Mouse (Mus musculus) adrenal gland, adult 2 months (tissue): ENCODE measurements around the gene Siah1b. TPM values are rescaled to one million over a fixed set of nuclear protein-coding genes. Genes with fewer than 3 reads are reported as not detected.

ENCODE experiments used
- DNase-seq: peaks from one replicate; pipeline ENCODE4 v3.0.0; 2021
- long read RNA-seq: library from polyadenylated mRNA; stranded (forward); transcript quantifications from one replicate; pipeline ENCODE4 v2.0.0, GENCODE M21; 2021
- polyA plus RNA-seq: library from polyadenylated mRNA; depleted of rRNA; stranded (reverse); fragments of >200 nt; gene quantifications from 2 replicates; pipeline ENCODE4 v1.2.3, GENCODE M21; 2012; rRNA removed
- total RNA-seq, 2 experiments: library from RNA; stranded (reverse); gene quantifications; 2 replicates each; pipeline ENCODE4 v1.2.3; 2021

Gene Siah1b
- total RNA-seq: 1 to 10 TPM; 5.4 to 7.3 TPM
- polyA plus RNA-seq: 5.7 and 6.1 TPM in 2 replicates
- long read RNA-seq, transcript Siah1b-203 (4 exons, 803 nt): major isoform, 6 of 6 reads
- long read RNA-seq, partial matches to known transcripts: 0 of 6 reads
- long read RNA-seq, other reads (novel, unspliced or antisense): 0 of 6 reads

DNA sequence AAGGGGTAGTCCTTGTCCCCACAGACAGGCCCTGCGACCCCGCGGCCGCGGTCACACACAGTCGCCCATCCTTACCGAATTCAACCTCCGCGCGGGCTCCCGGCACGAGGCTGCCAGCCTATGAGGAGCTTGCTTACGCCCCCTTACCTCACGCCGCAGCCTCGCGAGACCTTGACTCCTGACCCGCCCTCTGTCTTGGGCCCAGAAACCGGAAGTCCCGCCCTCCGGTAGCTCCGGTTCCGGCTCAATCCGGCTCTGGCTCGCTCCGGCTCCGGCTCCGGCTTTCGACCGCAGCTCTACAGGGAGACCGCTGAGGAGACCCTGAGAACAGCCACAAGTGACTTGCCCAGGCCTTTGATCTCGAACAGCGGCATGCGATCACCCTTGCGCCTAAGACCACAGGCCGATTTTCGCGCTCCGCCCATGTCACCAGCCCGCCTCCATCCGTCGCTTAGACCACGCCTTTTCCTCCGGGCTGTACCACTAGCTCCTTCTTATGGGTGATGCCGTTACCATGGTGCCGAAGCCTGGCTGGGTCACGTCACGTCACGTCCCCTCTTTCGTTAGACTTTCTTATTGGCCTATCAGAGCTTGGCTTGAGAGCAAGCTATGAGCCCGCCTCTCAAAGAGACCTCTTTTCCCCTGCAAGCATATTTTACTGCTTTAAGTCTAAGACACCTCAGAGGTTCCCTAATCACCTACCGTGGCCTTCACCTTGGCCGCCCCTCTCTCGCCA is at the start of gene Siah1b:
Gene Siah1b, minus strand, starts transcription at position 454 of the 736 bp plus-strand sequence.
- DNase-seq: peak; percentile 94

GRCm38 (mm10) chrX:164123942-164124341 is 47.6 kb upstream of the Siah1b start:
- DNase-seq: no peak

DNA sequence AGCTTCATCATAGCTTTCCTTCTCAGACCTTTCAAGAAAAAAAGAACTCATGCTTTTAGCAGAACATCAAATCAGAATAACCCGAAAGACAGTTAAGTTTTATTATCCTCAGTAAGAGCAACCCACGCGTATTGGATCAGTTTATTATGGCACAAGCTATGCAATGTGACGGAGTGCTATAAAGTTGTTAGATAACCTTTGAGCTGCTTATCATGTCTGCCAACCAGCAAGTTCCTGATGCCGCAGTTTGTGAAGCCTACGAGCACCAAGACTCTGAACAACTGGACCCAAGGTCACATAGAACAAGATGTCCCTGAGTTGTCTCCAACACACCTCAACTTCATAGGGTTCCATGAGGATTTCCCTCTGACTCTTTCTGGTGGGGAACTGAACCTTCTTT is 37.5 kb upstream of the Siah1b start:
- DNase-seq: no peak

- no peak for DNase-seq
Observed at GRCm38 (mm10) chrX:164111146-164111545, 34.9 kb upstream of the Siah1b start.

- DNase-seq: no peak
Observed at GRCm38 (mm10) chrX:164102656-164103055, 26.4 kb upstream of the Siah1b start.

DNA sequence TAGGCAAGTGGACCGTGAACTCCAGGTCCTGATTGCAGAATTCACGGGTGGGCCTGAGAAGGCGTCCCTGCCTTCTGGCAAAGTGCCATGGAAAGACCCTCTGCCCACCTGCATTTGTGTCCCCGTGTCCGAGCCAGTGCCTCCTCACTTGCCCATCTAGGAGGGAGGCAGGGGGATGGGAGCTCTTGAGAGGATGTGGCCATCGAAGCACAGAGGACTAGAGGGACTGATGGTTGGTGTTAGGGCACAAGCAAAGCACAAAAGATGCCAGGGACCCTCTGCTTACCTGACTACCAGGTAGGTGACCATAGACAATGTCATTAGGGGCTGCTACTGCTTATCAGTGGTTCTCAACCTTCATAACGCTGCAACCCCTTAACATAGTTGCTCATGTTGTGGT is 25.9 kb upstream of the Siah1b start:
- no peak for DNase-seq

GRCm38 (mm10) chrX:164101483-164101882 is 25.2 kb upstream of the Siah1b start:
- DNase-seq: no peak

DNA sequence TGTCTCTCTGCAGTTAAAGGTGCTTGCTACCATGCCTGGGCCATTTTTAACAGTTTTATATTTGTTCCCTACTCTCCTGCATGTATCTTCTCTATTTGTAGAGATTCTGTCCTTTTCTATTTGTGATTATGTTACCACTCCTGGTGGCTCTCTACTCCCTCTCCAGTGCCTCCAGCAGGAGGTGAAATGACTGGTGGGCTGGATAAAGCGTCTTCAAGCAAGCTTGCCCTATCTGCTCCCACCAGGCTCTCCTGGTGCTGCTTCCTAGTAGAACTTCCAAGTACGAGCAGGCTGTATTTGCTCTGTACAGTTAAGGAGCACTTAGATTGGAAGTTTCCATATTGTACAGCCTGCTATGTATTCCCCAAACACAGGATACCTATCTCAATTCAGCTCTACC is 19.5 kb upstream of the Siah1b start:
- no peak for DNase-seq

GRCm38 (mm10) chrX:164093435-164093834 is 17.1 kb upstream of the Siah1b start:
- no peak for DNase-seq

GRCm38 (mm10) chrX:164092300-164093169 is 16.2 kb upstream of the Siah1b start:
- no peak for DNase-seq

DNA sequence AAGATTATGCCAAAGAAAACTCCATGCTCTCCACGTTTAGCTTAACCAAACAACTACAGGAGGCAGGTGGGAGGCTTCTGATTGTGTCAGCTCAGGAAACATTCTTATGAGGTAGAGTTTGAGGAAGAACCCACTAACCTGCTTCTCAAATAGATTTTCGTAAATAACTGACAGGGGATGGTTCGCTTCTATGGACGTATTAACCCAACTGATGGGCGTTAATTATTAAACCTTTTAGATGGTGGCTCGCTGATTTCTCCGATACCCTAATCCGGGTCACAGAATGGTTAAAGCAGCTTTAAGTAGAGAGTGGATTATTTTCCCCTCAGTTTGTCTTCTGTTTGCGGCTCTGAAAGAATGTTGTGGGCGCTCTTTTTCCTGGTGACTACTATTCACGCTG is 13.6 kb upstream of the Siah1b start:
- DNase-seq: no peak

GRCm38 (mm10) chrX:164088582-164088981 is 12.3 kb upstream of the Siah1b start, which contains the start of gene Cltrn:
Gene Cltrn, plus strand, starts transcription at chrX:164088830.
- DNase-seq: peak; percentile 20

DNA sequence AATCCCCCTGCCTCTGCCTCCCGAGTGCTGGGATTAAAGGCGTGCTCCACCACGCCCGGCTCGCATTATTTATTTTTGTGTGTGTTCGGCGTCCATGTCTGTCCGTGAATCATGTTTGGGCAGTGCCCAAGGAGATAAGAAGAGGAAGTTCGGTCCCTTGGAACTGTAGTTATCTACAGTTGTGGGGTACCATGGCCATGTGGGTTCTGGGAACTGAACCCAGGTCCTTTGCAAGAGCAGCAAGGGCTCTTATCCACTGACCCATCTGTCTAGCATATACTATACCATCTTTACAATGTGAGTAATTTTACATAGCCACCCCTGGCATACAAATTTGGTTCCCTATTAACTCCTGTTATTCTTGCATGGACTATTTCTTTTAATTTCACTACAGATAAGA is 5.7 kb upstream of the Siah1b start:
- no peak for DNase-seq

GRCm38 (mm10) chrX:164068968-164069367 is 7.3 kb downstream of the Siah1b start:
- no peak for DNase-seq

GRCm38 (mm10) chrX:164066185-164066584 is 10.1 kb downstream of the Siah1b start:
- DNase-seq: peak; percentile 58

GRCm38 (mm10) chrX:164059070-164059469 is 17.2 kb downstream of the Siah1b start:
- no peak for DNase-seq

DNA sequence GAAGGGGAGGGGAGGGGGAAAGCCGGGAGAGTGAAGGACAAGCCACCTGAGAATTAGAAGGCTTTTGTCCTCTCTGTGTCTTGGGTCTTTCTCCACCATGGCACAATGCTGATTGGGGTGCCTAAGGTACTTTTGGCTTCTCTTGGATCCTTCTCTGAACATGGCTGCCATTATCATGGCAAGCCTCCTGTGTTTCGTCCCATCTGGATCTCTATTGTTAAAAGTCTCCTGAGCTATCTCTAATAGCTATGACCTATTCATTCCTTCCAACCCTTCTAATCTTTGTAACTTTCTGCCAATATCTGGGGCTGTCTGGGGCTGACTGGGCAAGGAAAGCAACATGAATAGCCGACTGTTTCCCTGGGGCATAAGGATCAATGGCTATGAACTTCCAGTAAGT is 17.8 kb downstream of the Siah1b start:
- DNase-seq: no peak

DNA sequence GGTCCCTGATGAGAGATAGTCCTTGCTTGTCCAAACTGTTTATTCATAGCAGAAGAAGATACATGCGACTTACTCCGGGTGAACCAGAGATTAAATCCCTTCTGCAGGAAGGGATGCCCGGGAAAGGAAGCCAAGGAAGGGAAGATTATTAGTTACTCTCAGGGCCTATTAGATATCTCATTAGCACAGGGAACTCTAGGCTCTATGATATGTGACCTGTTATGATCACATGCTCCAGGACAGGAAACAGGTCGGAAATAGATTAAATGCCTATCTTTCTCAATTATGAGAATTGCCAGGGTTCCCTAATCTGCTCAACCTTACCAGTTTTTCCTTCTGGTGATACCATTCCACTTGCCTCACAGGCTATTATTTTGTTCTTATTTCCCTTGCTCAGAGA is 20.6 kb downstream of the Siah1b start:
- DNase-seq: no peak

- no peak for DNase-seq
Observed at GRCm38 (mm10) chrX:164046736-164047135, 29.6 kb downstream of the Siah1b start.

GRCm38 (mm10) chrX:164042069-164042468 is 34.2 kb downstream of the Siah1b start:
- DNase-seq: no peak

- no peak for DNase-seq
Observed at GRCm38 (mm10) chrX:164038882-164039281, 37.4 kb downstream of the Siah1b start.

DNA sequence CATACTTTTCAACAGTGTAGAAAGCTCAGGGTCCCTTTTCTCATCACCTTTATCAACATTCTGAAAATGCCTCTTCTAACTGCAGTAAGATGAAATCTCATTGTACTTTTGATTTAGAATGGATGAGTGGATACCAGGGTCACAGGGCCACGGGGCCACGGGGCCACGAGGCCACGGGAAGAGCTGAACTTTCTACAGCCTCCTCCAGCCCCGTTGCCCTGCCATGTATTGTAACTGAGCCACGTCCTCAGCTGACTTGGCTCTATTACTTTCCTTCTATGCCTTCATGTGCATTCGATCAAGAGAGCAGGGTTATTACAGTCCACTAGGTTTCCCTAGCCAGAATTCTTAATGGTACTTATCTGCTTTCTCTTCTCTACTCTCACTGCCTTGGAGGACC is 40.4 kb downstream of the Siah1b start:
- no peak for DNase-seq

DNA sequence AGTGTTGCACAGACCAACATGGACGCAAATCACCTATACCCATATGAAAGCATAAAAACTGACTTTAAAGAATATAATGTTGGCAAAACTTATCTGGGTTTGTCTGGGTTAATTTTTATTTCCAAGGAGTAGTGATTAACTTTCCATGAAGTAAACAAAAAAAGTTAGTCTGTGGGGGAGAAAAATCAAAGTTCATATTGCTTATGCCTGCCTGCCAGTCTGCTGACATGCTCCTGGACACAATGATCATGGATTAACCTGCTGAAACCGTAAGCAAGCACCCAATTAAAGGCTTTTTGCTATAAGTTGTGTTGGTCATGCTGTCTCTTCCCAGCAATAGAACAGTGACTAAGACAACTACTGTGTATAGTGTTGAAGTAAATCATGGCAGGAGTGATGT is 40.9 kb downstream of the Siah1b start:
- no peak for DNase-seq
